Mouse (Mus musculus) MEL-GATA-1-ER (cell line): ENCODE measurements around the gene Srcin1.

Experiments used
- DNase-seq: peaks from one replicate; pipeline ENCODE4 v3.0.0-alpha.2; 2012; ENCODE audit warnings: low read depth; ENCODE audit errors: extremely low read depth

Srcin1 gene

GRCm38 (mm10) chr11:97579088-97579857 lies 3.3 kb upstream of the Srcin1 start:
- DNase-seq: no peak

GRCm38 (mm10) chr11:97578286-97578685 lies 2.3 kb upstream of the Srcin1 start:
- no peak for DNase-seq

GRCm38 (mm10) chr11:97575638-97576037 lies 348 bp downstream of the Srcin1 start:
- DNase-seq: peak; percentile 56

GRCm38 (mm10) chr11:97575075-97575474 lies 911 bp downstream of the Srcin1 start:
- no peak for DNase-seq

GRCm38 (mm10) chr11:97574551-97575051 lies 1.4 kb downstream of the Srcin1 start:
- no peak for DNase-seq

- no peak for DNase-seq
Observed at GRCm38 (mm10) chr11:97573891-97574550, 2.0 kb downstream of the Srcin1 start.

GRCm38 (mm10) chr11:97572895-97573480 lies 3.0 kb downstream of the Srcin1 start:
- DNase-seq: no peak

GRCm38 (mm10) chr11:97572089-97572345 lies 4.0 kb downstream of the Srcin1 start:
- DNase-seq: no peak

- DNase-seq: no peak
Observed at GRCm38 (mm10) chr11:97571266-97572088, 4.5 kb downstream of the Srcin1 start.

- no peak for DNase-seq
Observed at GRCm38 (mm10) chr11:97570493-97571137, 5.4 kb downstream of the Srcin1 start.

GRCm38 (mm10) chr11:97569806-97570205 lies 6.2 kb downstream of the Srcin1 start:
- DNase-seq: no peak

- no peak for DNase-seq
Observed at GRCm38 (mm10) chr11:97569301-97569724, 6.7 kb downstream of the Srcin1 start.

GRCm38 (mm10) chr11:97568729-97569128 lies 7.3 kb downstream of the Srcin1 start:
- DNase-seq: peak; percentile 37

- DNase-seq: no peak
Observed at GRCm38 (mm10) chr11:97567480-97567879, 8.5 kb downstream of the Srcin1 start.

GRCm38 (mm10) chr11:97566551-97566950 lies 9.4 kb downstream of the Srcin1 start:
- DNase-seq: no peak

GRCm38 (mm10) chr11:97563730-97564129 lies 12.3 kb downstream of the Srcin1 start:
- DNase-seq: no peak

GRCm38 (mm10) chr11:97562536-97562935 lies 13.4 kb downstream of the Srcin1 start:
- DNase-seq: no peak

GRCm38 (mm10) chr11:97560210-97560963 lies 15.6 kb downstream of the Srcin1 start:
- DNase-seq: no peak

- no peak for DNase-seq
Observed at GRCm38 (mm10) chr11:97559549-97559948, 16.4 kb downstream of the Srcin1 start.

- DNase-seq: no peak
Observed at GRCm38 (mm10) chr11:97557885-97558284, 18.1 kb downstream of the Srcin1 start.
